Mouse (Mus musculus) 416B (cell line): ENCODE results near the gene Map2k6.

Experiments
- DNase-seq: peaks from one replicate; pipeline ENCODE4 v3.0.0; 2011; ENCODE audit warnings: low read depth

The Map2k6 gene

DNA sequence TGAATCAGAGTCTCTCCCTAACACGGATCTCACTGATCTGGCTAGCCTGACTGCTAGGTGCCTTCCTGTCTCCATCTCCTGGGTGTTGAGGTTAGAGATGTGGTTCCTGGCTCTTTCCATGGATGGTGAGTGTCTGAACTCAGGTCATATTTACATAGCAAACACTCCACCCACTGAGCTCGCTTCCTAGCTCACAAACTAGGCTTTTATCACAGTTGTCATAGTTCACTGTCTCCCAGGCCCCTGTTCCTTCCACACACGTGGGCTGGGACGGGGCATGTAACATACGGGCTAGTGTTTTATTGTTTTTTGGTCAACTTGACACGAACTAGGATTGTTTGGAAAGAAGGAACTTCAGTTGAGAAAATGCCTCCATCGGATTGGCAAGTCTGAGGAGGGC lies 52.7 kb downstream of the Map2k6 start:
- no peak for DNase-seq

DNA sequence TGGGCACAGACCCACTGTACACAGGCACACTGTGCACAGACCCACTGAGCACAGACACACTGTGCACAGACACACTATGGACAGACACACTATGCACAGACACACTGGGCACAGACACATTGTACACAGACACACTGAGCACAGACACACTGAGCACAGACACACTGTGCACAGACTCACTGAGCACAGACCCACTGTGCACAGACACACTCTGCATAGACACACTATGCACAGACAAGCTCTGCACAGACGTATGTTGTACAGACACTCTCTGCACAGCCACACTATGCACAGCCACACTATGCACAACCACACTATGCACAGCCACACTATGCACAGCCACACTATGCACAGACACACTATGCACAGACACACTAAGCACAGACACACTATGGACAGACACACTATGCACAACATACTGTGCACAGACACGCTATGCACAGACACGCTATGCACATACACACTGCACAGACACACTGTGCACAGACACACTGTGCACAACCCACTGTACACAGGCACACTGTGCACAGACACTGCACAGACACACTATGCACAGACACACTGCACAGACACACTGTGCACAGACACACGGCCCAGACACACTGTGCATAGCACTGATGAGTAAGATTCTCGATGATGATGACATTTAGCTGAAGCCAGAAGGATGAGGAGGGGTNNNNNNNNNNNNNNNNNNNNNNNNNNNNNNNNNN lies 54.7 kb downstream of the Map2k6 start:
- DNase-seq, result no peak

DNA sequence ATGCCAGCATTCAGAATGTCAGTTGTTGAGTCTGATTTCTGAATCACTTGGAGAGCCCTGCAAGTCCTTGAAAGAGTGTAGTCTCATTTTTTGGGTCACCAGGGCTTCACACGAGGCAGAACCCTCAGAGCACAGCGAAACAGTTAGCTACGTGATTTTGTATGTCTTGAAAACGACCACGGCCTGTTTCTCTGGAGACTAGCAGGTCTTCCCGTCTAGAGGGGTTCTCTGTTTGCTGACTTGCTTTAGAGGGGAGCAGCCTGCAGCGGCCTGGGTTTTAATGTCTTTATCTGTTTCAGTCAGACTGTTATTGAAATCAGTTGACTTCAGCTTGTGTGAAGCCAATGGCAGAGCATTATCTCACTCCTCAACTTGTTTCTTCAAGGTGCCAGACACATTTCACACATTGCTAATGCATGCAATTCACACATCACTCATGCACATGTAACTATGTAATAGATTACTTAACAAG lies 58.6 kb downstream of the Map2k6 start:
- DNase-seq, result no peak

DNA sequence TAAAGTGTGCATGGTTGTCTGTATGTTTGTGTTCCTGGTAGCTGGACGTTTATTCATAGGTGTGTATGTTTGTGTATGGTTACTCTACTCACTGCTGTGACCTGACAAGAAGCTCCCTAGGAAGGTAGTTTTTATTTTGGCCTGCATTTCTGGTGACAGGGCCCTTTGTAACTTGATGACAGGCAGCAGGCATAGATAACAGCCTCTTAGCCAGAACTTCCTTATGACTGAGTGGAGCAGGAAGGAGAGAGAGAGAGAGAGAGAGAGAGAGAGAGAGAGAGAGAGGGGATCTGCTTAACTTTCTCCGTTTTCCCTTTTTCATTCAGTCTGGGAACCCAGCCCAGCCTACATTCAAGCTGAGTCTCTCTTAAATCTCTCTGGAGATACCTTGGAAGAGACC lies 61.6 kb downstream of the Map2k6 start:
- DNase-seq, result no peak

DNA sequence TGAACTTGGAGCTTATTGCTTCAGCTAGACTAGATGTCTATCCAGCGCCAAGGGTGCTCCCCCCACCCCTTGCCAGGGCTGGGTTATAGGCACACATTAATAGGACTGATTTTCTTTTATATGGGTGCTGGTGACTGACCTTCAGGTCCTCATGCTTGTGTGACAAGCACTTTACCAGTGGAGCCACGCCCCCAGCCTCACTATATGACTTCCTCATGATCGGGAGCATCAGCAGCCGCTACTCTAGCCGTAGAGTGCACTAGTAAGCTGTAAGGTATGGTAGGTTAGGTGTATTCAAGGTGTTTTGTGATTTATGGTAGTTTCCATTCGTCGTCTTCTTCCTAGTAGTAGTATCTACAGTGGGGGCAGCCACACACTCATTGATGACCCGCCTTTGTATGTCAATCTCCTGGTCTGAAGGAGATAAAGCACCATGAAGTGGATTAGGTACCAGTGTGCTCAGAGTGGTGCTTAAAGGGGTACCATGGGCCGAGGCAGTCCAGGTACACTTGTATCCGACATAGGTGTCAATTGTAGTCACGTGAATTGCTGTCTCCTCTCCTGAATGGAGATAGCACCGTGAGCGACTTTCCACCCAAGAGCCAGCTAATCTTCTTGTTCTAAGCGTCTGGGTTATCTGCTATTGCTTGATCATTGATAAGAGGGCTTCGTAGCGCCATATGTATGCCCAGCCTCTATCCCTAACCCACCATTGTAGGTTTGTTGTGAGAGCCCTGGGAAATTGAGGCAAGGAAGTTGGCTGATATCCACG lies 62.8 kb downstream of the Map2k6 start:
- DNase-seq, result no peak

DNA sequence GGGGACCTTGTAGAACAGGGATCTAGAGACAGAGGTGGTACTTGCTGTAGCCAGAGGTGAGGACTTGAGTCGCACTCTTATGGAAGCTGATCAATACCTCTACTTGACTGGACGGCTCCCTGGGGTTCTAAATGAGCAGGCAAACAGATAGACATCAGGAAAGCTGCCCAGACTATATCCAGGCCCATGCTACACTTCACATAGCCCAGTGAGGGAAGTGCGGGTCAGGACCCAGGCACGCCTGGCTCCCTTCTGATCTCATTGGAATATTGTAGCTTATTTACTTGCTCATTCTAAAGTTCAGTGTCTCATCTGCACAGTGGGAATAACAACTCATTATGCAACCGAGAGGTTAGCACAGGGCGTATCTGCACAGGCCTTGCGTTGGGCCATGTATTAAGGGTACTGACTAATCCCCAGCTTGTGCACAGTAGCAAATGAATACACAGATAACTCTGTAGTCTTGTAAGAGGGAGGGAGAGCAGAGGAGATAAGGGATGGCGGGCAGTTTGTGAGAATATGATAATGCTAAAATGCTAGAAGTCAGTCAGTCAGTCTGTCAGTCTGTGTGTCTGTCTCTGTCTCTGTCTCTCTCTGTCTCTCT lies 64.2 kb downstream of the Map2k6 start:
- no peak for DNase-seq

DNA sequence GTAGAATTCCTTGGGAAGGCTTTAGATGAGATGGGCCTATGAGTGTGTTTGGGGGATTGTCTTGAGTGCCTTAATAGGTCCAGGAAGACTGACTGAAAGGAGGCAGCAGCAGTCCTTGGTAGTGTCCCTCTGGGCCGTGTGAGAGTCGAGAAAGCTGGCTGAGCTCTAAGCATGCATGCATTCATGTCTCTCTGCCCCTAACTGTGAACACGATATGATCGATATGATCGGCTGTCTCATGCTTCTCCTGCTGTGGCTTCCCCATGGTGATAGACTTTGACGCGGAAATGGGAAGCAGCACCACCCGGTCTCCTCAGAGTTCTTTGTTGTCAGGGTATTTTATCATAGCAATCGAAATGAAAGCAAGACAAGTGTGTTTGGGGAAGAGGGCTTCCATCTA lies 64.9 kb downstream of the Map2k6 start:
- DNase-seq, result no peak

DNA sequence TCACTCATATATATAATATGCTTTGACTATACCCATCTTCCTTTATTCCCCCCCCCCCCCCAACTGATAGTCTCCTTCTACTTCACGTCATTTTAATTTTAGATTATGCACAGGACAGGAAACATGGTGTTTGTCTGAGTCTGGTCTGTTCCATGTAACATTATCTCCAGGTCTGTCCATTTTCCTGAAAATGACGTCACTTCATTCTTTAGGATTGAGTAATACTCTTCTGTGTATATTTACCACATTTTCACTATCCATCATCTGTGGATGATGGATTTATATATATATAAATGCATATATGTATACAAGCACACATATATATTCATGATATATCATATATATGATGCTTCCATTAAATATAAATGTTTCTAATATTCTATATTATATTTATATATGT lies 70.1 kb downstream of the Map2k6 start:
- no peak for DNase-seq

DNA sequence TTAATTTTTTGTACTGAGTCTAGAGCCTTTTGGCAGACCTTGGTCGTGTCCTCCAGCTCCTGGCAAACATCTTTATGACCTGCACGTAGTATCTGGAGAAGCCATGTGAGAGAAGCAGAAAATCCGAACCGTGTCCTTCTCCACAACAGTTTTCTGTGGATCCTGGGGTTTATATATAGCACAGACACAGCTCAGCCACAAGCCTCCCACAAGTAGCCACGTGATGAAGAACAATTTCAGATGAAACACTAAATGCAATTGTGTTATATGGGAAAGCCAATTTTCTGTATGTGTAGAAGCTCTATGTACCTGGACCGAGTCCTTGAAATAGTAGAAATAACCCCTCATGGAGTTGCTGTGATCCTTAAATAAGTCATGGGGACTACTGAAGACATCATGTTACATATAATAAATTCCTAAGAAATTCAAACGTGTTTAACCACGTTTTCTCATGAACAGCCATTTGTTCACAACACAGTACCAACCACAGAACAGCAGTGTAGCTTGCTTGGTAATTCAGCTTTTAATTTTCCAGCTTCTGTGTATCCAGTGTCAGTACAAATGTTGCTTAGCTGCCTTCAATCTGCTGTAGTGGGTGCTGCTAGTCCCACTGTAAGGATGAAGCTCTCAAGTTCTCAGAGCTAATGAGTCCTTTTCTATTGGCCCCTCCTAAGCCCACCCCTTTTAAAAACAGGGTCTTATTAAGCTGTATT lies 71.8 kb downstream of the Map2k6 start:
- DNase-seq, result no peak

DNA sequence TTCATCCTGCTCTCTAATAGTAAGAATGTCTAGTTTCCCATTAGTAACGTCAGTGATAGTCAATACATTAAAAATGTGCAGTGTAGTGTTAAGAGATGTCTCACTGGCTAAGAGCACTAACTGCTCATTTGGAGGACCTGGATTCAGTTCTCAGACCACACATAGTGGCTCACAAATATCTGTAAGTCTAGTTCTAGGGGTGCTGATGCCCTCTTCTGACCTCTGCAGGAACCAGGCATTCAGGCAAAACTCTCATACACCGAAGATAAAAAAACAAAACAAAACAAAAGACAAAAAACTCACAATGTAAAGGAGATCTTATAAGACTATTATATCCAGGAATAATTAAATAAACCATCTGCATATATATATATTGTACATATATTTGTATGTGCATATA lies 72.4 kb downstream of the Map2k6 start:
- DNase-seq, result no peak

DNA sequence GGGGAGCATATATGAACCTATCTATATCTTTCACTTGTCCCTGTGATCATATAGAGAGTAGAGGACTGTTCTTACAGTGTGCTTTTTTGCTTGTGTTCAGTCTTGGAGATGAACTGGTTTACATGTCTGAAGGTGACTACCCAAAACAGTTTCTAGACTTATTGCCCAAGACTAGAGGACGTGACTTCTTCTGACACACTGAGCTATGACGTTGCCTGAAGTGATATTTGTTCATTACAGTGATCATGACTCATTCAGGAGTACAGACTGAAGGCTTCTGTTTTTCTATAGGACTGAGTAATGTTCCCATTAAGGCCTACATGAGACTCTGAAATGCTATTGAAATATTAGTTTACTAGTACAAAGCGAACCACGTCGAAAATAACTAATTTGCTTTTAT lies 73.2 kb downstream of the Map2k6 start:
- peak; percentile 54 for DNase-seq

DNA sequence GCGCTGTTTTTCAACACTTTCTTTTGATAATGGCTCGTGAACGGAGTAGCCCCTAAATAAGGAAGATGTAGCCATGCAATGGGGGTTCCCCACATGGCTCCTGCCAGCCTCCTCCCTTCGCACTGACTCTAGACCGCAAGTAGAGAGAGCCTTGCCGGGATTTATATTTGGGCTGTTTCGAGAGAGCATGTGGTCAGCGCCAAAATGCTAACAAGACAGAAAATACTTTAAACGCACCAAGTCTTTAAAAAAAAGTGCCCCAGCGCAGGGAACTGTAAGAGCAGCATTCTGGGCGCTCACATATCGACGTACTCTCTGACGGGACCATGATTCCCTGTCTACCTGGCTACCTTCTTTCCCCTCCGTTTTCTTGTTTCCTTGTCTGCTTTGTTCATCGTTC lies 74.6 kb downstream of the Map2k6 start:
- DNase-seq, result no peak

DNA sequence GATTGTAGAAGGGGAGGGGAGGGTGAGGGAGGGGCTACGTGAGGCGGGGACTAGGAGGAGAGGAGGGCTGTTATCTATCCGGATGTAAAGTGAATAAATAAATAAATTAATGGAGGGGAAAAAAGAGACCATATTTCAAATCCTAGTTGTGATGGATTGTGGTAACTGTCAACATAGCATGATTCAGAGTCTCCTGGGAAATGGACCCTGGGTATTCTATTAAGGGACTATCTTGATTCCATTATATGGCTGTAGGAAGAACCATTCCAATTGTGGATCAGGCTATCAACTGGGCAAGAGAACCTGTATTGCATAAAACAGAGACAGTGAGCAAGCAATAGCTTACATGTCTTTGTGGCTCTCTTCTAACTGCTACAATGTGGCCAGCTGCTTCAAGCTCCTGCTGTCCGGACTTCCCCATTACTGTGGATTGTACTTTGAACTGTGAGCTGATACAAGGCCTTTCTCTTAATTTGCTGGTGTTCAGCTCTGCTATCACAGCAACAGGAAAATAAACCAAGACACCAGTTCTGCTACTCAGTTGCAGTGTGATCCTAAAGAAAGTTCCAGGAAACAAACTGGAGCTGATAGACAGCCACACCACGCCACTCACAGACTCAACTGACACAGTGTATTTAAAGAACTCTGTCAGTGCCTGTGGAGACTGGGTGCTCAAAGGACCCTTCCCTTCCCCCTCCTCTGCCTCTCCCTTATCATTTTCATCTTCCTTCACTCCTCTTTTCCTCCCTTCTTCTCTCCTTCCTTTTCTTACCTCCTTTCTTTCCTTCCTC lies 77.6 kb downstream of the Map2k6 start:
- DNase-seq, result peak; percentile 25

DNA sequence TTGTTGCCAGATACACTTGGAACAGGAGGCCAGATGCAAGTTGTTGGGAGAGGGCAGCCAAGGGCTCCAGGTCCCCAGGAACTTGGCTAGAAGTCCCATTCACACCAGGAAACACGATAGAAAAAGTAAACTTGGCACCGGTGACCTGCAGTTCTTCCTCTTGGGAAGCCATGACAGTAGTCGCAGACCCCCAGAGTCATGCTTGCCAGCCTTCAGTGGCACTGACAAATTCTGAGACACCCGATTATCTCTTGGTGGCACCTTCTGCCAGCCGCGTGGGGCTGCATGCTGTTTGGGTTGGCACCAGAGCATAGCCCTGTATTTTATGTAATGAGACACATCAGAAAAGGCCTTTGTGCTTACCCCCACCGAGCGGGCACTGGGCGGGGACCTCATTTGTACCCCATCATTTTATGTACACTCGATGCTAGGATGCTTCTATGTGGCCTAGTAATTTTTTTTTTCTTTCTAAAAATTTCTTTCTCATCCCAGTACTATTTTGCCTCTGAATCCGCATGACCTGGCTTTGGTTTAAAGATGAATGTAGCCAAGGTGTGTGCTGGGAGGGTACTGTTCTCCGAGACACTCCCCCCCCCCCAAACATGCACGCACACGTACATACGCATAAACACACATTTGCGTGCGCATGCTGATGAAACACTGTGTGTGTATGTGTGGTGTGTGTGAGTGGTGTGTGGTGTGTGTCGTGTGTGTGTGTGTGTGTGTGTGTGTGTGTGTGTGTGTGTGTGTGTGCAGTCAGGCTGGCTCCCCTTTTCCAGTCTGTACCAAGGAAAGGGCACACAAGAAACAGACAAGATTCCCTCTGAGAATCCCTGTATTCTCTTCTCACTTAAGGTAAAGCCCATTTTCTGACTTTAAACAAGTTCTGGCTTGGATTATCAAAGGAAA lies 79.3 kb downstream of the Map2k6 start:
- no peak for DNase-seq

DNA sequence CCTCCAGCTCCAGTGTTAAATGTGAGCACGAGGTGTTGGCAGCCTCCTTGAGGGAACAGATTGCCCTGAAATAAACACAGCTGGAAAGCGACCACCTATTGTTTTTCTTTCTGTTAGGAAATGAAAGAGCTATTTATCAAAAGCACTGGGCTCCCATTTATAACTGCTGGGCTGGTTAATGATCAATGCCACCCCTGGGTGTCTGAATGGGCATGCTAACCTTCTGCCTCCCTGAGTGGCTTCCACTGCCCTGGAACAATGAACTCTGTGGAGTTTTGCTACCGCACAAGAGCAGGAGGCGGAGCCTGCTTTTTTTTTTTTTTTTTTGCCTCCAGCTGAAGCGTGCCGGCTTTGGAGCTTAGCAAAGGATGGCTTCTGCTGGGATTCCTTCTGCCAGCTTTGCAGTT lies 80.1 kb downstream of the Map2k6 start:
- DNase-seq, result peak; percentile 35

DNA sequence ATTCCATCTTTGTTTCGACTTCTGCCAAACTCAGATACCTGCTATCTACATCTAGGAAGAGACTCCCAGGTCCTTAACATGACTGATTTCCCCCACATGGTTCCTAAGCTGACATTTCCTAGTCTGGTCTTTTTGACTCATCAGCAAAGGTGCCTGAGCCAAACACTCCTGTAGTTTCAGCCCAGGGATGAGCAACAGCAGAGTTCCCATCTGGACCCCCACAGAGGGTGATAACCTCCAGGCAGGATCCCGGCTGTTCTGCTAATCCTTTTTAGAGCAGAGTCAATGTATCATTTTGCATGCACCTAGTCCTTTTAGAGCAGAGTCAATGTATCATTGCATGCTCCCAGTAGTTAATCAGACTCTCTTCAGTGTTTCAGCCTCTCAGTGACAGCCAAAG lies 82.5 kb downstream of the Map2k6 start:
- DNase-seq, result no peak

DNA sequence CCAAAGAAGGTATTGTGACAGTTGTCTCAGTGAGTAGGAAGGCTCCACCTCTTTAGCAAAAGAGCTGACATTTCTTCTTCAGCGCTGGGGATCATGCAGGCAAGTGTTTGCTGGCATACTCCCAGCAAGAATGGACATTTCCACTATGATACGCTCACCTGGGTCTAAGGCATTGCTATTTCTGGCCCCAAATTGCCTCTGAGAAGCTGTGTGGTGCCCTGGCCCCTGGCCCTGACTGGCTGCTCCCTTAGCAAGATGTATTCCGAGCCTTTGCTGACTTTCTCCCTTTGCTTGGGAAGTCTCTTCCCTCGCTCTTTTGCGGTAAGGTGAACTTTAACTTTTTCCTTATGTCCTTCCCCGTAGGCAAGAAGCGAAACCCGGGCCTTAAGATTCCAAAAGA lies 83.3 kb downstream of the Map2k6 start:
- no peak for DNase-seq

DNA sequence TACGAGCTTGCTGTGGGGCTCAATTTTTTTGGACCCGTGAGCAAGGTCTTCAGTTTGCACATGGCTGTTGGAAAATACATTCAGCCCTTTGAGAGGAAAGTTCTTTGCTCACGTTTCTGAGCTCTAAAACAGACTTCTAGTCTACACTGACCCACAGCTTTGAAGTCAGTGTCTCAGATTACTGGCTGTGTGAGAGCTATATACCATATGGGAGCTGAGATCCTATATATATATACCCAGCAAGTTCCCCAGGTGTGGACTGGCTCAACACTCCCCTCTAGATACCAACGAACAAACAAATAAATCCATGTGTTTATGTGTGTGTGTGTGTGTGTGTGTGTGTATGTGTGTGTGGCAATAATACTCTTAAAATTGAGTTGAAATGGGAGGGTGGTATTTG lies 83.7 kb downstream of the Map2k6 start:
- DNase-seq, result no peak

DNA sequence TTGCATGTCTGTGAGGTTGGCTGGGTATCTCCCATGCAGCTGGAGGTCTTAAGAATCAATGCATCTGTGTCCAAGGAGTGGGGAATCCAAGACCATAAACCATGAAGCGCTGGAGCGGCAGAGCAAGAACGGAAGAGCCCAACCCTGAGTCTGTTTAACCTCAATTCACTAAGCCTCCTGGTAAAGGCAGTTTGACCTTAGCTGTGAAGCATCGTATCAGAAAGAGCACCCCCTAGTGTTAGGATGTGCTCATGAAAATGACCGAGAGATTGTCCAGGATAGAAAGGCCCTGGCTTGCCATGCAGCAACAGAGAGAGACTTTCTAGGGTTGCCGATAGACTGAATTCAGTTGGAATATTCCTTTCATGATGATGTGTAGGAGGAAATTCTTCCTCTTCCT lies 84.2 kb downstream of the Map2k6 start:
- DNase-seq, result peak; percentile 72

DNA sequence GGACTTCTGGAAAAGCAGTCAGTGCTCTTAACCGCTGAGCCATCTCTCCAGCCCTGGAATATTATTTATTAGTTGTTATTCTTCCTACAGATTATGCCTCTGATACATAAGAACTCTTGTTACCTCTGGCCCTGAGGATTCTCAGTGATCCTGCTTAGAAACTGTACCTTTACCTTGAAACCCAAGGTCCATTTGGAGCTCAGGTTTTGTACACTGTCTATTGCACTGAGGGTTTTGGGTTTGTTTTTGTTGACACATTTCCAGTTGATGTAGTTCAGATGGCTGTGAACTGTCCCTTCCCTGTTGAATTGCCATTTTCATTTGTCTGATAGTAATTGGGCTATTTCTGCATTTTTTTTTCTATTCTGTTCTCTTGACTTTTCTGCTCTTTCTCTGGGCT lies 85.5 kb downstream of the Map2k6 start:
- DNase-seq, result no peak

DNA sequence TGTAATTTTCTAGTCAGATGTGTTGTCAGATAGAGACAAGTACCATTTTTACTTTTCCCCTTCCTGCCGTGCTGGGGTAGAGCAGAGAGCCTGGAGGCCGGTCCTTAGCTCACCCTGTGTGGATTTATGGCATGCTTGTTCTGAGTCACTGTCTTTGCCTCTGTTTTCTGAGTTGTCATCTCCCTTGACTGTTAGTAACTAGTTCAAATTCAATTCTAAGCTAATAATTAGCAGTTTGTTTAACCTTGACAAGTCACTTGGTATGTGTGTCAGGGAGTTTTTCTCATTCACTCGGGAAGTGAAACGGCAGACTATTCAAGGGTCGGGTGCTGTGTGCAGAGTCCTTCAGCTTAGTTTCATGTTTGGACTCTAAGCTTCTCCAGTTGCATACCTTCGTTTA lies 86.2 kb downstream of the Map2k6 start:
- DNase-seq, result no peak
